ENCODE assay signal across 12 mouse cellular contexts in the genomic region with DNA sequence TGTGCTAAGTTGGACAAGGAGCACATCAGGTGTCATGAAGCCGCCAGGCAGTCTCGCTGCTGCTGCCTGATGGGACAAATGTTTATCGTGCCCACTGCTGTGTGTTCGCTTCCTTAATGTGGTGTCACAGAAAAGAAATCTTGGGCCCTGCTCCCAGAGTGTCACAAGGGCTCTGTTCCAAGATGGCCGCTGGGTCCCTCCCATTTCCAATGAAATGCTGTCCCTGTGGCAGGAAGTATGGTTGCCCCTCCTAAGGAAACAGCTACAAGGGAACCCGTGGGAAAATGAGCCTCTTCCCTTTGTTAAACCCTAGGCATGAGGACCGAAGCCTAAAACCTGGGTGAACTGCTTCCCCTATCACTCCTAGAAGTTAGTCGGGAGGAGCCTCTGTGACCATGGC.
"Had no signal": no experiment of that assay in that cellular context is flagged by ENCODE, and none has a peak within 500 bp of the region (broad histone marks: within the 10 kb centered on the region; RNA-seq: fewer than 3 reads in every experiment).

No protein-coding gene starts in this region.

- H3K4me3 ChIP-seq: left cerebral cortex, adult 2 months; limb, embryonic 15.5 days; liver, embryonic 12.5 days; megakaryocyte, embryonic 14.5 days; midbrain, embryonic 12.5 days had no signal

- H3K4me1 ChIP-seq: limb, embryonic 15.5 days; liver, embryonic 12.5 days; megakaryocyte, embryonic 14.5 days had no signal

- H3K36me3 ChIP-seq: limb, embryonic 15.5 days; liver, embryonic 12.5 days; midbrain, embryonic 12.5 days had no signal

- H3K9ac ChIP-seq: limb, embryonic 15.5 days; liver, embryonic 12.5 days; midbrain, embryonic 12.5 days had no signal

- ATAC-seq: intestine, postnatal 0 days; liver, embryonic 12.5 days had no signal

- H3K27ac ChIP-seq: left cerebral cortex, adult 2 months; limb, embryonic 15.5 days; liver, embryonic 12.5 days; macrophage; midbrain, embryonic 12.5 days had no signal

- H3K27me3 ChIP-seq: limb, embryonic 15.5 days; liver, embryonic 12.5 days; midbrain, embryonic 12.5 days had no signal

- DNase-seq: kidney, adult 8-10 months; right cerebral cortex, postnatal 4 days; spleen, adult 18-20 months; thymus, adult 18-20 months; thymus, postnatal 14 days had no signal

- H3K4me2 ChIP-seq: limb, embryonic 15.5 days; liver, embryonic 12.5 days; midbrain, embryonic 12.5 days had no signal

- H3K9me3 ChIP-seq: limb, embryonic 15.5 days; liver, embryonic 12.5 days; megakaryocyte, embryonic 14.5 days; midbrain, embryonic 12.5 days had no signal
